Mouse (Mus musculus) G1E (cell line): ENCODE results near the gene Atf5.

Experiments used
- CTCF ChIP-seq: IDR thresholded peaks from 2 replicates; pipeline ENCODE4 v1.5.1; 2012; ENCODE audit warnings: low read depth, low read length, inconsistent platforms, mixed read lengths
- GATA1 ChIP-seq: IDR thresholded peaks from 2 replicates; pipeline ENCODE4 v1.6.1; 2012; ENCODE audit warnings: borderline replicate concordance, low read length, inconsistent platforms, mixed read lengths

GRCm38 (mm10) chr7:44838073-44838472, 21.6 kb upstream of the Atf5 start:
- TF ChIP-seq CTCF = no peak
- TF ChIP-seq GATA1 = no peak
